Mouse (Mus musculus) lung, embryonic 14.5 days (tissue): ENCODE measurements around the gene Gm39566. TPM values are rescaled to one million over a fixed set of nuclear protein-coding genes. Genes with fewer than 3 reads are reported as not detected.

ENCODE experiments used
- ATAC-seq: fragments of 200-750 bp; cut with Nextera tagmentation; 2 replicates; pipeline ENCODE4 v1.8.0; 2017; ENCODE audit warnings: mild to moderate bottlenecking, moderate TSS enrichment, moderate library complexity; ENCODE audit not compliant: insufficient read depth
- DNase-seq: peaks from one replicate; pipeline ENCODE4 v3.0.0-alpha.2; 2015
- H3K27ac ChIP-seq: fragments of 300-500 bp; sonication (generic); 2 replicates; pipeline ENCODE4 v1.5.1; 2014; ENCODE audit warnings: low read depth, mild to moderate bottlenecking, moderate library complexity
- H3K27me3 ChIP-seq: fragments of 300-500 bp; sonication (generic); 2 replicates; pipeline ENCODE4 v1.6.1; 2014; ENCODE audit warnings: low read length, control low read depth; ENCODE audit not compliant: insufficient read depth
- H3K36me3 ChIP-seq: fragments of 300-500 bp; sonication (generic); 2 replicates; pipeline ENCODE4 v1.6.1; 2014; ENCODE audit warnings: control low read depth; ENCODE audit not compliant: insufficient read depth
- H3K4me1 ChIP-seq: fragments of 300-500 bp; sonication (generic); 2 replicates; pipeline ENCODE4 v1.6.1; 2014; ENCODE audit warnings: antibody characterized with exemption, control low read depth; ENCODE audit not compliant: insufficient read depth
- H3K4me2 ChIP-seq: fragments of 300-500 bp; sonication (generic); 2 replicates; pipeline ENCODE4 v1.6.1; 2014; ENCODE audit warnings: mild to moderate bottlenecking
- H3K4me3 ChIP-seq: fragments of 300-500 bp; sonication (generic); 2 replicates; pipeline ENCODE4 v1.5.1; 2014; ENCODE audit warnings: low read depth, low read length
- H3K9ac ChIP-seq: fragments of 300-500 bp; sonication (generic); 2 replicates; pipeline ENCODE4 v1.6.1; 2014
- H3K9me3 ChIP-seq: fragments of 300-500 bp; sonication (generic); 2 replicates; pipeline ENCODE4 v1.6.1; 2016; ENCODE audit warnings: low read depth, low read length, control low read depth
- CTCF ChIP-seq: IDR thresholded peaks from 2 replicates; pipeline ENCODE4 v1.5.1; 2016; ENCODE audit warnings: antibody characterized with exemption, low read depth
- WGBS: fragments of 180-500 bp; shearing (Covaris S2); extraction: QIAGEN DNeasy Blood & Tissue Kit; methylation state at CpG from one replicate; pipeline ENCODE4 v1.1.7; 2014; 5-methylcytosine and 5-hydroxymethylcytosine counted together
- polyA plus RNA-seq: library from polyadenylated mRNA; unstranded; fragments of >200 nt; fragmentation: Nextera tagmentation; extraction: Ambion mirVana; gene quantifications from 2 replicates; pipeline ENCODE4 v1.2.1, GENCODE M21; 2014

The Gm39566 gene
- polyA plus RNA-seq, 1 experiment from 2014 or later = not detected

DNA sequence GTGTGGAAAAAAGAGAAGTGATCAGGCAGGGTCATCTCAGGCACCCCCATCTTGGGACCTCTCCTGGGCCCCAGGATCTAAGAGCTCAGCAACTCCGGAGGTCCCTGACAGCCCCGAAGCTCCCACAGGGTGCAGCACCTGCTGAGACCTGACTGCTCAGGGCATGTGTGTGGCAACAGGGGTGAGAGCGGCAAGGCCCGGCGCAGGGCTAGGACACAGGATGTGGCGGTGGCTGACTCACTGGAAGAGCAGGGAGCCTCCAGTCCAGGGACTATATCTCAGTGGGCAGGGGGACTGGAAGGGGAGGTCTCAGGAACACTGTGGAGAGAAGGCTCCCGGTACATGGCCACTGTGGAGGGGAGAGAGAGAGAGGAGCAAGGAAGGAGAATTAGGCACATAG, 17.2 kb downstream of the Gm39566 start:
- Histone ChIP-seq H3K9ac (no peak overlapping the region), H3K9me3 (no peaks in the 10 kb centered on the region), H3K4me1 (peaks cover 26% of the 10 kb centered on the region), H3K4me3 (no peak overlapping the region), H3K36me3 (no peaks in the 10 kb centered on the region), H3K27ac (no peak overlapping the region), H3K27me3 (peaks cover 21% of the 10 kb centered on the region), H3K4me2 (no peak overlapping the region)
- ATAC-seq (no peak), DNase-seq (no peak)
- TF ChIP-seq CTCF = no peak
- 82% methylated on average over 7 of the region's 7 CpGs for WGBS

DNA sequence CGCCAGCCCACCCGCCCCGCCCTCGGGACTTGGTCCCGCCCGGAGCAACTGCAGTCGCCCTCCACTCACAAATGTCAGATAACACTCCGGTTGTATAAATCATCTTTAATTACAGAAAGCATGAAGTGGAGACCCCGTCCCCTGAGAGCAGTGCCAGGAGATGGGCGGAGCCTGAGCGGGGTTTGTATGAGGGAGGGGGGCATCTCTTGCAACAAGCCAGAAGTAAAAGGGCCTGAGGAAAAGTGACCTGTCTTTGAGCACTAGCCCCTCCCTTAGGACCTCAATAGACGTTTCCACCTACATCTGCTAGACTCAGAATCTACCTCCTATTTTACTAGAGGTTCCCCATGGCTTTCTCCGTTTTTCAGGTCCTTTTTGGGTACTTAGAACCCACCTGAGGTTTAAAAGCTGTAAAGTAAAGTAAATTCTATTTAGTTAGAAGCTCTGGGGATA, 19.1 kb downstream of the Gm39566 start:
- H3K27me3 ChIP-seq = 0 out of 2 replicates have a peak, but pooled peaks cover 3% of the 10 kb centered on the region
- ATAC-seq = no peak
- H3K4me1 ChIP-seq = peaks cover 16% of the 10 kb centered on the region; the same call in 1 of the 2 replicates
- H3K4me3 ChIP-seq = peak overlapping the region; percentile 49
- WGBS = 1% methylated on average over 13 of the region's 13 CpGs
- TF ChIP-seq CTCF = no peak
- DNase-seq = no peak
- H3K36me3 ChIP-seq = no peaks in the 10 kb centered on the region
- peak overlapping the region; percentile 95 for H3K4me2 ChIP-seq
- no peaks in the 10 kb centered on the region for H3K9me3 ChIP-seq
- H3K27ac ChIP-seq = no peak overlapping the region
- H3K9ac ChIP-seq = peak overlapping the region; percentile 57; the same call in 1 of the 2 replicates

DNA sequence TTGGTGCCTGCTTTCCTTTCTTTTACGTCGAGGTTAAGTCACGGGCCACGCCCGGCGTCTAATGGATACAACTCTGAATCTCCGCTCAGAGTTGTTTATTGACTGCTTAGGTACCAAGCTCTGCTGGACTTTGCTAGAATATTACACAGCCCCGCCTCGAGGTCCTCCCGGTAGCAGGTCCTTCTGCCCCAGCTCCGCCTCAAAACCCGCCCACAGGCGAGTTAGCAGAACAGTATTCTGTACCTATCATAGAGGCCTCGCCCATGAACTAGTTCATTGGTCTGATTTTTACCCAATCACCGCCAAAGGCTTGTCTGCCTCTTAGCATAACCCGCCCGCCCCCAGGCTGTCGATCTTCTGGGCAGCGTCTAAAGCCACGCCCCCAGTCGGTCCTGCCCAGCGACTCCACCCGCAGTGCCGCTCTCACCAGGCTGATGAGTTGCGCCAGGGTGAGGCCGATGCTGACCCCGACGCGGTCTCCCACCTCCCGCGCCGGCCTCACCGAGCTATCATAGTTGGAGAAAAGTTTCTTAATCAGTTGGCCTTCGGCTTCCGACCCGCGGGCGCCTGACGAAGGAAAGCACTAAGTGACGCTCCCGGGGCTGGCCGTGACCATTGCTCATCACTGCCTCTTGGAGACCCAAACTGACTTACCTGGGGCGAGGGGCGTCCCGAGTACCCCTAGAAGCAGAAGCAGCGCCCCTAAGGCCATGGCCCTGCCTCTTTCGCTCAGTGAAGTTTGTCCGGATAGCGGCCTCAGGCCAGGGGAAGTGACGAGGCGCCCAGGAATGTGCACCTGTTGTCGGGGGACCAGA, 19.7 kb downstream of the Gm39566 start, which contains the start of gene Chrnb1:
Gene Chrnb1 (minus strand): TSS at position 776 of the 815 bp plus-strand sequence.
- peak within 1 kb of the TSS; percentile 80 for H3K27ac ChIP-seq
- ATAC-seq = peak; percentile 94
- H3K36me3 ChIP-seq = no peaks in the 10 kb centered on the region
- H3K27me3 ChIP-seq = 0 out of 2 replicates have a peak, but pooled peaks cover 3% of the 10 kb centered on the region
- H3K9me3 ChIP-seq = no peaks in the 10 kb centered on the region
- H3K9ac ChIP-seq = peak within 1 kb of the TSS; percentile 57
- peaks cover 13% of the 10 kb centered on the region; the same call in 1 of the 2 replicates for H3K4me1 ChIP-seq
- 2% methylated on average over 52 of the region's 52 CpGs for whole genome bisulfite sequencing
- no peak for TF ChIP-seq CTCF
- DNase-seq = peak; percentile 96
- H3K4me2 ChIP-seq = peak within 1 kb of the TSS; percentile 95
- H3K4me3 ChIP-seq = peak within 1 kb of the TSS; percentile 49

DNA sequence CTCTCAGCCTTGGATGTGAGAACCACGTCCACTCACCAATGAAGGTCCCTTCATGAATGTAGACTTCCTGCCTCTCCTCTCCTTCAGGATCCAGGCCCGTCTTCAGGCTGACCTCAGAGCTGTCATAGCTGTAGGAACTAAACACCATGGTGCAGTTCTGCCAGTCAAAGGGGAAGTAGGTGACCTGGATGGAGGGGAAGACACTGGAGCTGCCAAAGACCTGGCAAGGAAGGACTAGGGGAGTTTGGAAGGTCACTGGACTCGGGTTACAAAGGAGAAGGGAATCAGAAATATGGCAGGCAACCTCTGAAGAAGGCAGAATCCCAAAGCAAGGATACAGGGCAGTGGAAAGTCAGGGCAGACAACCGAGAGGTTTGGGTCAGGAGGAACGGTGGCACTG, 21.7 kb downstream of the Gm39566 start:
- no peaks in the 10 kb centered on the region for H3K27me3 ChIP-seq
- no peaks in the 10 kb centered on the region for H3K9me3 ChIP-seq
- DNase-seq = no peak
- no peak overlapping the region for H3K27ac ChIP-seq
- H3K4me1 ChIP-seq = 0 out of 2 replicates have a peak, but pooled peaks cover 4% of the 10 kb centered on the region
- no peak overlapping the region for H3K9ac ChIP-seq
- H3K36me3 ChIP-seq = no peaks in the 10 kb centered on the region
- WGBS = 63% methylated on average over 5 of the region's 5 CpGs
- H3K4me2 ChIP-seq = no peak overlapping the region
- ATAC-seq = no peak
- H3K4me3 ChIP-seq = no peak overlapping the region
- no peak for TF ChIP-seq CTCF

DNA sequence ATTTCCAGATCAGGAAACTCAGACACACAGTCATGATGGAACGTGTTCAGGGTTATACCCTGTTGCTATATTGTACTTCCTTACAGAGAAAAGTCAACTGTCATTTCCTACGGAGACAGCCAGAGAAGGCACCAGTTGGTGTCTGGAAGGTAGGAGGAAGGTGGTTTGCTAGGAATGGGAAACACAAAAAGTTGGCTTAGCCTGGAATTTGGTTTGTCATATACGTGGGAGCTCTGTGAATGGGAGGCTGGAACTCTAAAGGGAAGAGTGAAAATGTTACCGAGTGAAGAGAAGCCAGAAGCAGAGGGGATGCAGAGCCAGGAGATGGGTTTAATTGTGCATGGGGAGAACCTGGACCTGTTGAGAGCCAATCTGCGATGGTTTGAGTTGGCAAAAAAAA, 23.7 kb downstream of the Gm39566 start:
- Histone ChIP-seq H3K27ac (no peak overlapping the region), H3K36me3 (no peaks in the 10 kb centered on the region), H3K9me3 (no peaks in the 10 kb centered on the region), H3K4me3 (no peak overlapping the region), H3K9ac (no peak overlapping the region), H3K4me1 (0 out of 2 replicates have a peak, but pooled peaks cover 4% of the 10 kb centered on the region), H3K27me3 (no peaks in the 10 kb centered on the region), H3K4me2 (no peak overlapping the region)
- no peak for DNase-seq
- no peak for TF ChIP-seq CTCF
- 69% methylated on average over 5 of the region's 5 CpGs for WGBS
- no peak for ATAC-seq

DNA sequence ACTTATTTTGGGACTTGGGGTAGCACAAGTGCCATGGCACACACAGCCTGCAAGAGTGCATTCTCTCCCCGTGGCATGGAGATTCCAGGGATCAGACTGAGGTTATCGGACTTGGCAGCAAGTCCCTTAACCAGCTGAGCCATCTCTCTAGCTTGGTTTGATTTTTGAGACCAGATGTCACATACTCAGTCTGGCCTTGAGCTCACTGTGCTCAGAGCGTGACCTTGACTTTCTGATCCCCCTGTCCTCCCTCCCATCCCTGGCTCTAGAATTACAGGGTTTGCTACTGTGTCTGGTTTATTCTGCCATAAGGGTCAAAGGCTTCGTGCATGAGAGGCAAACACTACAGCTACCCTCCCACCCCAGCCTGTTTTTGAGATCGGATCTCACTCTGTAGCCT, 25.7 kb downstream of the Gm39566 start:
- no peak for ATAC-seq
- no peak overlapping the region for H3K27ac ChIP-seq
- WGBS = 54% methylated on average over 5 of the region's 5 CpGs
- no peak overlapping the region for H3K4me3 ChIP-seq
- H3K36me3 ChIP-seq = no peaks in the 10 kb centered on the region
- no peaks in the 10 kb centered on the region for H3K9me3 ChIP-seq
- H3K4me2 ChIP-seq = no peak overlapping the region
- H3K4me1 ChIP-seq = no peaks in the 10 kb centered on the region
- no peak overlapping the region for H3K9ac ChIP-seq
- no peak for DNase-seq
- TF ChIP-seq CTCF = no peak
- no peaks in the 10 kb centered on the region for H3K27me3 ChIP-seq

GRCm38 (mm10) chr11:69787306-69787705, 27.8 kb downstream of the Gm39566 start:
- ATAC-seq (no peak), DNase-seq (no peak)
- H3K9ac ChIP-seq = no peak overlapping the region
- H3K36me3 ChIP-seq = no peaks in the 10 kb centered on the region
- TF ChIP-seq CTCF = no peak
- H3K27ac ChIP-seq = no peak overlapping the region
- no peak overlapping the region for H3K4me3 ChIP-seq
- H3K9me3 ChIP-seq = no peaks in the 10 kb centered on the region
- no peaks in the 10 kb centered on the region for H3K27me3 ChIP-seq
- H3K4me1 ChIP-seq = no peaks in the 10 kb centered on the region
- WGBS = 87% methylated on average over 5 of the region's 5 CpGs
- H3K4me2 ChIP-seq = no peak overlapping the region
